Mouse (Mus musculus) adrenal gland, postnatal 10 days (tissue): Measurements from ENCODE around the gene Nod2. TPM values are rescaled to one million over a fixed set of nuclear protein-coding genes. Genes with fewer than 3 reads are reported as not detected.

Experiments used
- total RNA-seq, 2 experiments: library from RNA; stranded (reverse); gene quantifications; 2 replicates each; pipeline ENCODE4 v1.2.3; 2021

Nod2 gene
- total RNA-seq, 2 experiments from 2014 or later = 0.94 to 1.1 TPM

Other genes with a start within 250 kb of the Nod2 start
- gene Nkd1, start 126.0 kb upstream of the Nod2 start, total RNA-seq = 10 to 100 TPM; 35.3 to 40.0 TPM
- gene Snx20, start 11.2 kb upstream of the Nod2 start, total RNA-seq = 1 to 10 TPM; 2.5 to 2.7 TPM
- 10 to 100 TPM; 26.7 to 31.7 TPM for gene Cyld, start 49.7 kb downstream of the Nod2 start, total RNA-seq